Comparison of ENCODE assay signal across 17 mouse cellular contexts in the genomic region with DNA sequence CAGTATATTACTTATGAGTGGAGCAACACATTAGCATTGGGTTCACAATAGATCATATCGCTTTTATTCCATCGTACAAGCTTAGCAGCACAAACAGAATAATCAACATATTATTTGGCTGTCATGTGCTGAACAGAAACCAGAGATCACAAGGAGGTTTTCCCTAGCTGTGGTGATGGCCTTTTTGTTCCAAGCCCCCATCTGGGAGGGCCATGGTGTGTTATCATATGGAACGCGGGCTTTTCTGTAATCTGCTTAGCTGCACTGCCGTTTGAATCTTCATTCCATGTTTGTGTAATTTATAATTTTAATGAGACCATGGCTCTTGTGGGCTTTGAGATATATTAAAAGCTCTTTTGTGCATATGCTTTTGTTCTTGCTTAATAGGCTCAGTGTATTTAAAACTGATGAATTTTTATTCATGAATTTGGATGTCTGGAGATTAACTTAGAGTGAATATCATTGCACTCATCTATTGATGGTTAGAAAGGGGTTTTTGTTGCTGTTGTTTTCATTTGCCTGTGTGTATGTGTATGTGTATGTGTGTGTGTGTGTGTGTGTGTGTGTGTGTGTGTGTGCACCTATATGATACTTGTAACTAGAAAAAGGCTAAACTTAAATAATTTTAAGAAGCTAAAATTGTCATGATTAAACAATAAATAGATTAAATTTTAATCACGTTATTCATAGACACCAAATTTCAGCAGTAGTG. TPM values are rescaled to one million over a fixed set of nuclear protein-coding genes. Genes with fewer than 3 reads are reported as not detected.
DNase-seq lines count a peak whose midpoint lies in the region; ATAC-seq lines count a peak whose summit lies in the region.
"Had no signal": no experiment of that assay in that cellular context is flagged by ENCODE, and none has a peak within 500 bp of the region (broad histone marks: within the 10 kb centered on the region; RNA-seq: fewer than 3 reads in every experiment).

No protein-coding gene starts in this region.

- no peak for DNase-seq in forebrain, embryonic 11.5 days (ENCODE audit: low spot score)
- peak; percentile 18 for DNase-seq in retina, adult 2 months (ENCODE audit: low read depth, low spot score)
- no peak for DNase-seq in layer of hippocampus, postnatal 36 days
- DNase-seq in urinary bladder, adult 2 months (ENCODE audit: low spot score), result no peak
- DNase-seq: adrenal gland, postnatal 25 days; B cell, adult 2 months; cerebellum, adult 9-10 months; gastrocnemius, postnatal 14 days; kidney, adult 2 months; kidney, postnatal 36 days; lung, embryonic 14.5 days had no signal

- 45% methylated on average over 6 of the region's 6 CpGs for WGBS in forebrain, embryonic 12.5 days
- WGBS in forebrain, embryonic 11.5 days, result 44% methylated on average over 6 of the region's 6 CpGs
- 28% methylated on average over 6 of the region's 6 CpGs for WGBS in forebrain, embryonic 15.5 days
- 35% methylated on average over 6 of the region's 6 CpGs for WGBS in hindbrain, embryonic 16.5 days

- no peaks in the 10 kb centered on the region for H3K27me3 ChIP-seq in forebrain, embryonic 12.5 days
- no peaks in the 10 kb centered on the region for H3K27me3 ChIP-seq in forebrain, embryonic 11.5 days (ENCODE audit: control insufficient read depth, insufficient read depth, low read length)
- H3K27me3 ChIP-seq in forebrain, embryonic 15.5 days, result no peaks in the 10 kb centered on the region
- H3K27me3 ChIP-seq in hindbrain, embryonic 16.5 days (replicated peaks; ENCODE audit: control insufficient read depth, insufficient read depth, low read length), result no peaks in the 10 kb centered on the region
- H3K27me3 ChIP-seq: neural tube, embryonic 13.5 days had no signal

- H3K9me3 ChIP-seq in forebrain, embryonic 12.5 days, result no peaks in the 10 kb centered on the region
- no peaks in the 10 kb centered on the region for H3K9me3 ChIP-seq in forebrain, embryonic 11.5 days (ENCODE audit: control insufficient read depth, low read length)
- no peaks in the 10 kb centered on the region for H3K9me3 ChIP-seq in forebrain, embryonic 15.5 days
- H3K9me3 ChIP-seq in hindbrain, embryonic 16.5 days (ENCODE audit: control insufficient read depth, low read length), result no peaks in the 10 kb centered on the region
- H3K9me3 ChIP-seq: neural tube, embryonic 13.5 days had no signal

- ATAC-seq in forebrain, embryonic 12.5 days (ENCODE audit: low FRiP score), result peak; percentile 40
- ATAC-seq in forebrain, embryonic 11.5 days (replicated peaks; ENCODE audit: low FRiP score), result no peak
- ATAC-seq in forebrain, embryonic 15.5 days (replicated peaks), result peak; percentile 70
- ATAC-seq in hindbrain, embryonic 16.5 days, result peak; percentile 77

- H3K4me3 ChIP-seq in forebrain, embryonic 12.5 days (replicated peaks), result no peak overlapping the region
- H3K4me3 ChIP-seq in forebrain, embryonic 11.5 days (ENCODE audit: low read depth, low read length), result no peak overlapping the region
- H3K4me3 ChIP-seq in forebrain, embryonic 15.5 days, result no peak overlapping the region
- H3K4me3 ChIP-seq in hindbrain, embryonic 16.5 days (ENCODE audit: low read length), result no peak overlapping the region
- H3K4me3 ChIP-seq: neural tube, embryonic 13.5 days had no signal

- H3K9ac ChIP-seq in forebrain, embryonic 12.5 days, result no peak overlapping the region
- no peak overlapping the region for H3K9ac ChIP-seq in forebrain, embryonic 11.5 days (ENCODE audit: low read length)
- no peak overlapping the region for H3K9ac ChIP-seq in forebrain, embryonic 15.5 days (replicated peaks)
- H3K9ac ChIP-seq in hindbrain, embryonic 16.5 days (ENCODE audit: low read depth, low read length), result no peak overlapping the region
- H3K9ac ChIP-seq: lung, embryonic 14.5 days; neural tube, embryonic 13.5 days had no signal

- peaks cover 6% of the 10 kb centered on the region; the same call in 1 of the 2 replicates for H3K4me1 ChIP-seq in forebrain, embryonic 12.5 days
- H3K4me1 ChIP-seq in forebrain, embryonic 11.5 days (replicated peaks; ENCODE audit: control insufficient read depth, insufficient read depth, low read length), result no peaks in the 10 kb centered on the region
- H3K4me1 ChIP-seq in forebrain, embryonic 15.5 days, result peaks cover 6% of the 10 kb centered on the region
- H3K4me1 ChIP-seq in hindbrain, embryonic 16.5 days (ENCODE audit: control insufficient read depth, insufficient read depth, low read depth, low read length), result no peaks in the 10 kb centered on the region
- H3K4me1 ChIP-seq: neural tube, embryonic 13.5 days had no signal

- H3K36me3 ChIP-seq in forebrain, embryonic 12.5 days (replicated peaks), result peaks cover 8% of the 10 kb centered on the region
- no peaks in the 10 kb centered on the region for H3K36me3 ChIP-seq in forebrain, embryonic 11.5 days (ENCODE audit: control insufficient read depth, insufficient read depth, low read length)
- H3K36me3 ChIP-seq in forebrain, embryonic 15.5 days, result no peaks in the 10 kb centered on the region; the same call in 1 of the 2 replicates
- H3K36me3 ChIP-seq in hindbrain, embryonic 16.5 days (ENCODE audit: control insufficient read depth, insufficient read depth, low read length), result 0 out of 2 replicates have a peak, but pooled peaks cover 3% of the 10 kb centered on the region

- H3K4me2 ChIP-seq in forebrain, embryonic 12.5 days, result no peak overlapping the region
- H3K4me2 ChIP-seq in forebrain, embryonic 11.5 days (ENCODE audit: low read depth, low read length, severe bottlenecking), result no peak overlapping the region
- H3K4me2 ChIP-seq in forebrain, embryonic 15.5 days (replicated peaks), result 0 out of 2 replicates have a peak overlapping the region, but pooled peaks have one; percentile 4
- H3K4me2 ChIP-seq in hindbrain, embryonic 16.5 days (ENCODE audit: low read length), result peak overlapping the region; percentile 19; the same call in 1 of the 2 replicates
- H3K4me2 ChIP-seq: liver, embryonic 11.5 days; lung, embryonic 14.5 days; neural tube, embryonic 13.5 days had no signal

- H3K27ac ChIP-seq in forebrain, embryonic 12.5 days, result no peak overlapping the region
- H3K27ac ChIP-seq in forebrain, embryonic 11.5 days (ENCODE audit: low read depth, low read length), result no peak overlapping the region
- H3K27ac ChIP-seq in forebrain, embryonic 15.5 days (replicated peaks), result no peak overlapping the region
- H3K27ac ChIP-seq in hindbrain, embryonic 16.5 days (ENCODE audit: low read depth, low read length), result no peak overlapping the region
- H3K27ac ChIP-seq: macrophage; neural tube, embryonic 13.5 days had no signal

RNA-seq across cellular contexts. Expression of a gene that starts 9.4 kb away (rescaled TPM):
- 123 and 129 TPM in 2 replicates for polyA plus RNA-seq in forebrain, embryonic 12.5 days (2016; fragmentation: Nextera tagmentation; extraction: Ambion mirVana)
- 129 and 134 TPM in 2 replicates for polyA plus RNA-seq in forebrain, embryonic 11.5 days (2014; fragmentation: Nextera tagmentation; extraction: Ambion mirVana)
- 106 and 110 TPM in 2 replicates for polyA plus RNA-seq in forebrain, embryonic 15.5 days (2015; fragmentation: Nextera tagmentation; extraction: Ambion mirVana)
- polyA plus RNA-seq in hindbrain, embryonic 16.5 days (2015; fragmentation: Nextera tagmentation; extraction: Ambion mirVana), result 106 TPM in 2 replicates
- 10 to 100 TPM; 30.9 to 34.1 TPM for total RNA-seq in layer of hippocampus, postnatal 36 days (2021)
- polyA plus RNA-seq in urinary bladder, adult 2 months (2012; rRNA removed), result 56.1 and 62.5 TPM in 2 replicates

RNA-seq across cellular contexts. Expression of a gene that starts 9.4 kb away (rescaled TPM):
- polyA plus RNA-seq in forebrain, embryonic 12.5 days (2016; fragmentation: Nextera tagmentation; extraction: Ambion mirVana), result 59.1 and 63.5 TPM in 2 replicates
- polyA plus RNA-seq in forebrain, embryonic 11.5 days (2014; fragmentation: Nextera tagmentation; extraction: Ambion mirVana), result 64.3 and 69.4 TPM in 2 replicates
- polyA plus RNA-seq in forebrain, embryonic 15.5 days (2015; fragmentation: Nextera tagmentation; extraction: Ambion mirVana), result 42.1 and 44.9 TPM in 2 replicates
- polyA plus RNA-seq in hindbrain, embryonic 16.5 days (2015; fragmentation: Nextera tagmentation; extraction: Ambion mirVana), result 42.2 and 42.4 TPM in 2 replicates
- total RNA-seq in layer of hippocampus, postnatal 36 days (2021), result 10 to 100 TPM; 16.1 to 19.4 TPM
- polyA plus RNA-seq in urinary bladder, adult 2 months (2012; rRNA removed), result 7.5 and 7.9 TPM in 2 replicates

Comparison
In these comparisons a context has a peak if more than half of its experiments do, and no peak if none do; other contexts are left out.
1. H3K4me2 ChIP-seq: peak in forebrain, embryonic 15.5 days (single experiment) and hindbrain, embryonic 16.5 days (single experiment); none in forebrain, embryonic 12.5 days (single experiment) and forebrain, embryonic 11.5 days (single experiment).